Mouse (Mus musculus): Measurements from ENCODE around the gene Htr3a.

The Htr3a gene

DNA sequence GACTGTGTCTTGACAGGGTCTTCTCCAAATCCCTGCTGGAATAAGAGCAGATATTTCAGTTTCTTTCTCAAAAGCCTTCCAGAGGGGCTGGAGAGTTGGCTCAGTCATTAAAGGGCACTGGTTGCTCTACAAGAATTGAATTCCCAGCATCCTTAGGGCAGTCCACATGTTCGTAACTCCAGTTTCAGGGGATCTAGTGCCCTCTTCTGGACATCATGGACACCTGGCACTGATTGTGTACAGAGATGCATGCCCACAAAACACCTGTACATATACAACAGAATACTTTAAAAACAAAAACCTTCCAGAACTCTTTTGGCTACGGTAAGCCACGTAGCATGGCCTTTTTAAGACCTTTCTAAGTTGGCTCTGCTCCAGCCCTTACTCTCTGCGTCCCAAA lies 54.7 kb downstream of the Htr3a start:
- intact Hi-C loops (cut with DNase I), result no loop called here

DNA sequence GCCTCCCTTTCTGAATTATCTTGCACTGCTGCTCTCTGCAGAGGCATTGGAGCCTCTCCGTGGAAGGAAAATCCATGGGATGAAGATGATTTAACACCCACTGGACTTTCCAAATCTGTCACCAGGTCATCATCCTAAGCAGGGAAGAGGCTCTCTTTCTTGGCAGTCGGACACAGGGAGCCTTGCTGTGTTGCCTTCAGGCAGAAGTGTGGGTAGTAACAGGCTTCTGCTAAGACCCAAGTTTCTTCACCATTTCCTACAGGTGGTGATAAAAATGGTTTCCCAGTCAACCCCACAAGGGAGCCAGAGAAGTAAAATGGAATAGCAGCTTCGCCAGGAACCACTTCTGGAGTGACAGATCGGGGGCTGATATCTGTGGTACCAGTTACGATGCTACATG lies 61.4 kb downstream of the Htr3a start:
- intact Hi-C loops (cut with DNase I), result no loop called here

Data from adrenal gland (tissue).